Mouse (Mus musculus) urinary bladder, postnatal 36 days (tissue): ENCODE data around the gene Hspbap1.
A peak's percentile ranks its signal among the peaks of the same experiment; 100 is the strongest.

Experiments
- DNase-seq, 2 experiments: peaks; one replicate each; pipeline ENCODE4 v3.0.0; 2022; ENCODE audit warnings: low spot score in 2 of 2, mixed read lengths in 1 of 2

The Hspbap1 gene

GRCm38 (mm10) chr16:35763590-35764296 is 6.4 kb upstream of the Hspbap1 start:
- no peak for DNase-seq

GRCm38 (mm10) chr16:35764941-35765340 is 5.2 kb upstream of the Hspbap1 start:
- no peak for DNase-seq

DNA sequence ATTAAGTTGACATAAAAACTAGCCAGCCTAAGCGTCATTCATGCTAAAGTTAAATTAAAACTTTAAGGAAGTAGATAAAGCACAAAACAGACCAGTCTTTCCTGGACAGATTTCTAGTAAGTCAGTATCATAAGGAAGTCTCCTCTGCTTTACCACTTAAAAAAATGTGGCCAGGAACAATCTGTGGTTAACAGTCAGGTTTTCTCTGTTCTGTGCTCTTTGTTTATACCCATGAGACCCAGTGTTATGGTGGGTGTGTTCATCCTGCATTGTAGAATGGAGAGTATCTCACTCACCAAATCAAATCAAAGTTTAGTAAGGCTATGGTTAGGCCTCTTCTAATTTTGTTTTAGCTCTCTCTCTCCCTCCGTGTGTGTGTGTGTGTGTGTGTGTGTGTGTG is 4.7 kb upstream of the Hspbap1 start:
- no peak for DNase-seq

GRCm38 (mm10) chr16:35766366-35766765 is 3.8 kb upstream of the Hspbap1 start:
- DNase-seq = no peak

- peak in 1 of 2 experiments; percentile 11 for DNase-seq
Observed at GRCm38 (mm10) chr16:35768469-35768784, 1.7 kb upstream of the Hspbap1 start.

DNA sequence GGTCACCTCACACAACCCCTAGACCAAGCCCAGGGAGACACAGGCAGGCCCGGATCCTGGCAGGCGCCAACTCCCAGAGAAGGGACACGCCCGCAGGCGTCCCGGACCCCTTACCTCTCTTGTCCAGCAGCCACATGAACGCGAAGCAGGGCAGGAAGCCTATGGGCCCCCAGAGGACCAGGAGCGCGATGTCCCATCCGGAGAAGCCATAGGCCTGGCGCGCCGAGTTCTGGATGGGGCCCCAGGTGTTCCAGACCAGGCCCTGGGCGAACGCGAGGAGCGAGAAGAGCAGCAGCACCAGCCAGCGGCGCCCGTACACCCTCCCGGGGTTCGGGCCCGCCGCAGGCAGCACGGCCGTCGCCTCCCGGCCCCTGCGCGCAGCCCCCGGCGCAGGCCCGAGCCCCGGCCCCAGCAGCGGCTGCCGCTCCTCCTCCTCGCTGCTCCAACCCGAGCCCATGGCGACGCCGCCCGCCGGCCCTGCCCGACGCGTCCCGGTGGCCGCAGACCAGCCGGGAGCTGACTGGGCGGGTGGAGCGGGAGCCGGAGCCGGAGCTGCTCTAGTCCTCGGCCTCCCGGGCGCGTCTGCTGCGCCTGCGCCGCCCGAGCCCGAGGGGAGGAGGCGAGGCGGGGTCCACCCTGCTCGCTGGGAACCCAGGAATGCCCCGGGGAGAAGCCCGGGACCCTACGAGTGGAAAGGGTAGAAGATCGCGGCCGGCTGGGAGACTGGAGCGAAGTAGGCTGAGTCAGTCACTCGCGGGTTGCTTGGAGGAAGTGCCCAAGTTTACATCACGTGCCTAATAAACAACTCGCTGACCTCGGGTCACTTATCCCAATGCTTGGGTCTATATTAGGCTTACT is 1.2 kb upstream of the Hspbap1 start, which contains the start of gene Dirc2:
Gene Dirc2 (minus strand): TSS at position 572 of the 858 bp plus-strand sequence.
- DNase-seq = peak; percentile 72 to 76

GRCm38 (mm10) chr16:35771141-35771540 is 966 bp downstream of the Hspbap1 start:
- DNase-seq = no peak

DNA sequence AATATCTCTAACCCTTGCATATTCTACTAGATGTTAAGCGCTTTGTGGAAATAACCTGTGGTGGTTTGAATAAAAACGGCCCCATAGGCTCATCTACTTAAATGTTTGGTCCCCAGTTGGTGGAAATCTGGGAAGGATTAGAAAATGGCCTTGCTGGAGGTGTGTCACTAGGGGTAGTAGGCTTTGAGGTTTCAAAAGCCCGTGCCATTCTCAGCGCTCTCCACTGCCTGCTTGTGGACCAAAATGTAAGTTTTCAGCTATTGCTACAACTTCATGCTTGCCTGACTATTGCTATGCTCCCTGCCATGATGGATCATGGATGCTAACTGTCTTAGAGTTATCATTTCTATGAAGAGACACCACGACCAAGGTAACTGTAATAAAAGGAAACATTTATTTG is 1.4 kb downstream of the Hspbap1 start:
- DNase-seq = no peak

DNA sequence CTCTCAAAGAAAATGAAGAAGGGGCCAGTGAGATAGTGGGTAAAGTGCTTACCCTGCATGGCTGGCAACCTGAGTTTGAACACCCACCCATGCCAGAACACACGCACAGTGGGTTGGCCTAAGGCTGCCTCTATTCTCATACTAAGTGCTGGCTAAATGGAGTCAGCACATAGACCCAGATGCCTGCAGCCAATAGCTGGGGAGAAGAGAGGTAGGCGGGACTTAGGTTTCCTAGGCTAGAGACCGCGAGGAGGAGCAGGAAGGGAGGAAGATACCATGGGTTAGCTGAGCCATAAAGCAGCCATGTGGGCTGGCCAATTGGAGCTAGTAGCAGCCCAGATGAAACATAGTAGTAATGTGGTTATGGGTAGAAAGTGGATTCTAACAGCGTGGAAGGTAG is 2.4 kb downstream of the Hspbap1 start:
- DNase-seq = no peak

DNA sequence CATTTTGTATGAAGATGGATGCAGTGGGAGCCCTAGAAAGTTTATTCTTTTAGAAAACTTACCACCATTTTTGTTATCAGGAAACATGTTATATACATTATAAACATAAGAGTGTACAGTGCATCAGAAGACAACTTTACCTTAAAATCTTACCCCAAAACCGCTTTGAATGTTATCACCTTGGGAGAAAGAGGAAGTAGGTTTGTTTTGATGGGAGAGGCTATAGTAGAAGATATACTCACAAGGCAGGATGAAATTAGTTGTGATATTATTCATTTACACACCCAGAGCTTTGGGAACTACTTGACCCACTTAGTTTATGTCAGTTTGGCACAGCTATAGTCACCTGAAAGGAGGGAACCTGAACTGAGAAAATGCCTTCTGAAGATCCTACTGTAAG is 5.7 kb downstream of the Hspbap1 start:
- no peak for DNase-seq

DNA sequence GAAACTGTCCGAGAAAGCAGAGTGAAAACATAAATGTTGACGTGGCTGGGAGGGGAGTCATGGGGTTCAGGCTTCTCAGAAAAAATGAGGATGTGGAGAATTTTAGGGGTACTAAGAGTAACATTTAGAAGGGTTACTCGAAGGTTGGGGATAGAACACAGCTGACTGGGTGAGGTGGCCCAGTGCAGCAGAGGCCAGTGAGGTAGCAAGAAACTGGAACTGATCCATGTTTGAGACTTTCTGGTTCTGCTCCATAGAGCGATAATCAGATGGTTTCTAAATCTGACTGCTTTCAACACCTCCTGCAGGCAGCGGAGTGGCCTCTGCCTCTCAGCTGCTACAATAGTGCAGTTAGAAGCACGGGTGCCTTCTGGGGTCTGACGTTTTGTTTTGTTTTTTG is 6.6 kb downstream of the Hspbap1 start:
- no peak for DNase-seq

DNA sequence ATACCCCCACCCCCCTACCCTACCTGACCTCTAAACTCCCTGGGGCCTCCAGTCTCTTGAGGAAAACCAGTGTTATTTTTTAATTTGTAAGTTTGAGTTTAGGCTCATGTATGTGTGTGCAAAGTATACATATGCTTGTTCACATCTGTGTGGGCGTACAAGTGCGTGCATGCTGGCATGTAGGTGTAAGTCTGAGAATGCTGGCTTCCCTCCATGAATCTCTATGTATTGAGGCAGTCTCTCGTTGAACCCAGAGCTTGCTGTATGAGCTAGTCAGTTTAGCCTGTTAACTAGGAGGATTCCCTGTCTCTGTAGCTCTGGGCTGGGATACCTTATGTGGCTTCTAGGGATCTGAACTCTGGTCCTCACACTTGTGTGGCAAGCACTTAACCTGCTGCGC is 7.6 kb downstream of the Hspbap1 start:
- no peak for DNase-seq

DNA sequence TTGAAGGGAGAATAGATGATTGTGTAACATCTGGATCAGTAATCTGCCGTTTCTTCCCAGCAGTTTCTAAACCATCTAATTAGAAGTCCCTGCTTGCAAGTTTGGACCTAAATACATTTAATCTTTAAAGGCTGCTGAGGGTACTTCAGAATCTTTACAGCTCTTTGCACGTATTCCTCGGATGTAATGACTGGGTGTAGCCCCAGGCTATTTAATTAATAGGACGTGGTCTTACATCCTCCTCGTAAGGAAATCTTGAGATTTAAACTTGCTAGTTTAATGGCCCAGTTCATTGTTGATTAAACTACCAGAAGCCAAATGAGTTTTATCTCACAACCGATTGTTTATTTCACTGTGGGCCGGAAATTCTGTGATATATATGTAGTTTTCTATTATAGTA is 9.5 kb downstream of the Hspbap1 start:
- no peak for DNase-seq

- no peak for DNase-seq
Observed at GRCm38 (mm10) chr16:35781096-35781495, 10.9 kb downstream of the Hspbap1 start.

- DNase-seq = no peak
Observed at GRCm38 (mm10) chr16:35781651-35782050, 11.5 kb downstream of the Hspbap1 start.

- no peak for DNase-seq
Observed at GRCm38 (mm10) chr16:35782451-35783206, 12.5 kb downstream of the Hspbap1 start.

DNA sequence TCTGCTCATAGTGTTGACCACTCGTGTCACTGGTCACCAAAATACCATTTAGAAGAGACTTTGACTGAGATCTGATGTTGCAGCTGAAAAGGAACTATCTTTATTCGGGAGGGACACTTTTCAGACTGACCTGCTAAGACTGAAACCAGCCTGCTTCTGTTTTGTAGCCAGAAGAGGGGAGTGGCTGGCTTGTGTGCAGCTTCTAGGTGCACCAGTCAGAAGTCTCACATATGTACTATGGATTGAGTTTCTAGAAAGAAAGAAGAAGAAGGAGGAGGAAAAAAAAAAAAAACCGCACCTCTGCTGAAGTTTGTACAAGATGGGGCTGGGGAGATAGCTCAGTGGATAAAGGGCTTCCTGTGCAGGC is 13.0 kb downstream of the Hspbap1 start:
- DNase-seq = no peak

DNA sequence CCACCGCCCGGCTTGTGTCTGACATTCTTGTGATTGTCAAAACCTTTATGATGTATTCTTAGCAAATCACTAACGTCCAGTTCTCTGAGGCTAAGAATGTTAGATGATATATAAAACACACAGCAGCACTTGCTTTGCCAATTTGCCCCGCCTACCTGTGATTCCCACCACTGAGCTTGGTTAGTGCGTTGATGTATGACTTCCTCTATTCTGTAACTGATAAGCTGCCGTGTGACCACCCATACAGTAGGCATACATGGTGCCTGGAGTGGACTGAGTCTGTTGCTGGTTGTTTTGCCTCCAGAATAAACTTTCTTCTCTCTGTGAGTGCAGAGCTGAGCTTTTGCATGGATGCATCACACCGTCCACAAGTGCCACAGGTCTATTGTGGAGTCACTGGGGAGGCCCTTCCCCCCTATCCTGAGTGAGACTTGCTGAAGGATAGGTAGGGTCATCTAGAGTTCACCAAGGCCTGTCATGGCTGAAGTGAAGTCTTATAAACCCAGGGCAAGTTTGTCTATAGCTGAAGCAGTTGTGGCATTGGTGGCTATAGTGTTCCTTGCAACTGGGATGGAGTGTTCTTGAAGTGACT is 14.1 kb downstream of the Hspbap1 start:
- no peak for DNase-seq

- DNase-seq = no peak
Observed at GRCm38 (mm10) chr16:35787163-35787562, 17.0 kb downstream of the Hspbap1 start.

DNA sequence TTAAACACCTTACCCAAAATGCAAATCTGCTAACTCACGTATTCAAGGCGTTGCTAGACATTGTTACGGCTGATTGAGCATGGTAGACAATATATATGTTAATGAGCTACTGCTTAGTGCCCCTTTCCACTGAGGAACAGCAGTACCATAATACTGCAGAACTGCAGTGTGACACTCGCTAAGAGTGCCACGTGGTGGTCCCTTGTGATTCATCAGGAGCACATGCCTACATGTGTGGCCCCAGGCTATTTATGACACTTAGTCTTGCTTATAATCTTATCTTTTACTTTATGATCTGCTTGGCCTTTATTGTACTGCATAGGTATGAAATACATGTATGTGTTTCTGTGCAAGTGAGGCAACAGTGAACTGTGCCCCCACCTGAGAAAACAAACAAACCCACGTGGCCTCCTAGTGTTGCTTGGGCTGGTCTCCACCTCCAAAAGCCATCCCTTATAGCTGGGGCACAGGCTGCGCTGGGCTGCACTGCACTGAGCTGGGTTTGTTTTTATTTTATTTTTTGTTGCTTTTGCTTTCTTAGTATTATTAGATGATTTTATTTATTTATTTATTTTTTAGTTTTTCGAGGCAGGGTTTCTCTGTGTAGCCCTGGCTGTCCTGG is 17.5 kb downstream of the Hspbap1 start:
- DNase-seq = no peak

- no peak for DNase-seq
Observed at GRCm38 (mm10) chr16:35788330-35788729, 18.2 kb downstream of the Hspbap1 start.
